Mouse (Mus musculus) erythroid progenitor cell, adult 5-6 weeks (primary cell): ENCODE measurements around the gene Uqcc1. TPM values are rescaled to one million over a fixed set of nuclear protein-coding genes. Genes with fewer than 3 reads are reported as not detected.
"Not testable (repeated sequence)": the region's sequence is repeated elsewhere in the genome, so short reads cannot be mapped to it uniquely, and the experiment has no call there.

ENCODE experiments used
- ATAC-seq: replicated peaks from 2 replicates; pipeline ENCODE4 v1.8.0; 2016; ENCODE audit warnings: moderate number of reproducible peaks, mild to moderate bottlenecking, moderate TSS enrichment, inconsistent platforms; ENCODE audit not compliant: poor library complexity, low FRiP score, severe bottlenecking
- total RNA-seq, 2 experiments: library from RNA; stranded (forward) in 1 of 2; stranded (reverse) in 1 of 2; fragments of 150-400 nt in 1 of 2; fragments of 186-747, 209-891 nt in 1 of 2; gene quantifications; 2 replicates each; pipeline versions ENCODE4 v1.2.3 to v1.2.4; 2015 to 2017; ENCODE audit warnings: low replicate concordance in 2 of 2

Uqcc1 gene
- total RNA-seq, 2 experiments from 2014 or later = 1.7 to 2.6 TPM

DNA sequence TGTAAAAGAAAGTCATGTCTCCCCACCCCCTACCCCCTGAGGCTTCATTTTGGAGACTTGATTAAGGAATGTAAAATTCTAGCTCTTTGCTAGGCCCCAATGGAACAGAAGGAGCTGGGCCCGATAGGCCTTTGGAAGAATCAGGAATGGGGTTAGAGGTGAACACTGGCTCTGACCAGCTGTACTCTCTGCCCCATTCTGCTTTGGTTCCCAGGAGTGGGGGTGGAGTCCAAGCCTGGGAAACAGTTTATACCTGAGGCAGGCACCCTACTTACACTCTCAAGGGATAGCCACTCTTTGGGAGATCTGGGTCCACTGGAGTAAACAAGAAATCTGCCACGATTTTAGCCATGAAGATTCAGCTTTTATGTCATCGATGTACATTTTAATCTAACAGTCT is 10.6 kb upstream of the Uqcc1 start, which contains the start of gene Gm15557:
Gm15557 (plus strand) TSS at position 48 of the 400 bp plus-strand sequence.
- ATAC-seq = no peak

DNA sequence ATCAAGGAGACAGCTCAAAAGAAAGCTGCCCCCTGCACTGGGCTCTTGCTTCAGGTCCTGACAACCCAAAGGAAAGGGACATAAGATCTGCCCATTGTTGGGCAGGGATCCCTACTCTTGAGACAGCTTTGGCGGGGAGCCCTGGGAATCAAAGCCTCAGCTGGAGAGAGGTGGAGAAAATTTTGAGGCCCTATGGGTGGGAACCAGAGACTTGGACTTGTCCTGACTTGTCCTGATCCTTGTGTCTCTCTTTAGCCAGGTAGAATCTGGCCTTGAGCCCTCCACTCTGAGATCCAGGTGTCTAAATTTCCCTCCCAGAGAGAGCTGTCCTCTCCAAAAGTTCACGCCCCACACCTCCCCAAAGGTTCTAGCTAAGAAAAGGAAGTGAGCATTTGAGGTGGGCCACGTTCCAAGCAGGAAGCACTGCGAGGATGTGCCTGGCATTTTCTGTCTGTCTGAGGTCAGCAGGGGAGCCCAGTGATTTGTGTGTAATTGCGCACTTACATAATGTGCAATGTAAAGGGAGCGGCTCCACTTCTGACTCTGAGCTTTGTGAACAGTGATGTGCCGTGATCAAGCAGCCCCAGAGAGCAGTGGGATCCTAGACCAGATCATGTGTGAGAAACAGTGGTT is 9.9 kb upstream of the Uqcc1 start:
- ATAC-seq = no peak

GRCm38 (mm10) chr2:155928711-155929345 is 1.3 kb downstream of the Uqcc1 start:
- ATAC-seq = no peak

DNA sequence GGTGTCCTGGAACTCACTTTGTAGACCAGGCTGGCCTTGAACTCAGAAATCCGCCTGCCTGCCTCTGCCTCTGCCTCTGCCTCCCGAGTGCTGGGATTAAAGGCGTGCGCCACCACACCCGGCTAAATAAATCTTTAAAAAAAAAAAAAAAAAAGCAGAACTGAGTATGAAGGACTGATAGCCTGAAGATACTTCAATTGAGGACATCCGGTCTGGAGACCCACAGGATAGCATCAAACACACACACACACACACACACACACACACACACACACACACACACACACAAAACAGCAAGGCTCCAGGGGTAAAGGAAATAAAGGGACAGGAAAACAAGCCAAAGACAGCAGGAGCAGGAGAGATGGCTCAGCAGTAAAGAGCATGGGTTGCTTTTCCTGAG is 4.9 kb downstream of the Uqcc1 start:
- ATAC-seq = not testable (repeated sequence)

- no peak for ATAC-seq
Measured at GRCm38 (mm10) chr2:155923143-155923542, 7.0 kb downstream of the Uqcc1 start.

DNA sequence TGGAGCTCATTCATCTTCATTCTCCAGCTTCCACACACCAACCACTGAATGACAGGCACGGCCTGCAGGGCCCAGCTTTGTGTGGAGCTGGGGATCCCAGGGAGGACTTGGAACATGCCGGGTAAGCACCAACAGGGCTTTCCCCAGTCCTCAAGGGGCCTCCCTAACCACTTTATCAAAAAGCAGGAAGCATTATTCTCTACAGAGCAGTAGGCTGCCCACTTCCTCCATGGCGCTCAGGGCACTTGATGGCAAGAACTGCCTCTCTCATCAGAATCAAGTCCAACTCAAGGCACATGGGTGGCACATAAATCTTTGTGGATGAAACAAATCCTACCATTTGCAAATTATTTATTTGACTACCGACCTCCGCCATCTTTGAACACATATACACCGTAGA is 15.4 kb downstream of the Uqcc1 start:
- ATAC-seq = no peak

- no peak for ATAC-seq
Measured at GRCm38 (mm10) chr2:155903632-155904008, 26.5 kb downstream of the Uqcc1 start.

- ATAC-seq = no peak
Measured at GRCm38 (mm10) chr2:155902989-155903631, 27.0 kb downstream of the Uqcc1 start.

GRCm38 (mm10) chr2:155895046-155895735 is 34.9 kb downstream of the Uqcc1 start:
- ATAC-seq = no peak

- ATAC-seq = no peak
Measured at GRCm38 (mm10) chr2:155894307-155895045, 35.6 kb downstream of the Uqcc1 start.

- ATAC-seq = no peak
Measured at GRCm38 (mm10) chr2:155886776-155887175, 43.3 kb downstream of the Uqcc1 start.

DNA sequence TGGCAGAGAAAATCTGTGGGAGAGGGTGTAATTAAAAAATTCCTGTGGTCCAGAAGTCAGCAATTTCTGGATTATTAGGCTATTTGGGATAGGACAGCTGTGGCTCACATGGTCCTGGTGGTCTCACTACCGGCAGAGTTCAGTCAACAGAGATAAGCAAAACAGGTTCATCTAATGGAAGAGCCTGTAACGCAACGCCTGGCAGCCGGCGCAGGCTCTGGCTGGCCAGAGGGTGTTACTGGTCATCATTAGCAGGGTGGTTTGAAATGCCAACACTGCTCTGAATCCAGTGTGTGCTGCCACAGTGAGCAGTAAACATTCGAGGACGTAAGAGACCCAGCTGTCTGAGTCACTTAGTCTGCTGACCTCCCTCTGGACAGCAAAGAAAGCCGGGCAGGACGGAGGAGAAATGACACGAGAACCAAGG is 44.8 kb downstream of the Uqcc1 start:
- no peak for ATAC-seq

- no peak for ATAC-seq
Measured at GRCm38 (mm10) chr2:155882087-155882486, 48.0 kb downstream of the Uqcc1 start.

DNA sequence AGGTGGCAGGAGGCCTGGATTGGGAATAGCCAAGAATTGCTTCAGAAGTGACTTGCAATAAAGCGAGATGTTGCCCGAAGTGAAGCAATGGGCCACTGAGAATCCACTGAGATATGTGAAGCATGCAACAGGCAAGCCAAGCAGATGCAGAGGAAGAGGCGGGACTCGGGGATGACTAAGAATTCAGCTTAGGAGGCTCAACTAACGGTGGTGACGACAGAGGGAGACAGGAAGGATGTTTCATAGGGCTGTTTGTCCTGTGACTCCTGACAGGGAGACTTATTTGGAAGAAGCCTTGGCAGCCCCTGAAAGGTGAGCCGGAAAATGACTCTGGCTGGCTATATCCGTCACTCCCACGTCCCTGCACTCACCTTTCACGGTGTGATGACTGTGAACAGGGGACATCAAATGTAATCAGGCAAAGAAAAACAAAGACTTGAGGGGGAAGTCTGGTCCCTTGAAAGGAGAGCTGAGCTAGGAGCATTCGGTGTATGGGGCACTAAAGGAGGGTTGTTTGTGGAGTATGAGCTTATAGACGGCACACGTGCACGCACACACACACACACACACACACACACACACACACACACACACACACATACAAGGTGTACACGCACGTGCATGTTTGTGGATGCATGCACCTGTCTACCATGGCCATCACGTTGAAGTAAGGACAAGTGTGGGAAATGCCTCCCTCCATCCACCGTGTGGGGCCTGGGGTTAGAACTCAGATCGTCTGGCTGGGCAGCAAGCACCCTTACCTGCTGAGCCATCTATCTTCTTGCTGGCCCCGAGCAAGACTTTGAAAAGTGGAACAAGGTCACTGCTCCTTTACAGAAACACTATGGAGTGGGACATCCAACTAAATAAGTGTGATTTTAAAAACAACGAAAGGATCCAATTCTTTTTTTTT is 50.9 kb downstream of the Uqcc1 start:
- no peak for ATAC-seq

- no peak for ATAC-seq
Measured at GRCm38 (mm10) chr2:155873636-155874035, 56.5 kb downstream of the Uqcc1 start.

DNA sequence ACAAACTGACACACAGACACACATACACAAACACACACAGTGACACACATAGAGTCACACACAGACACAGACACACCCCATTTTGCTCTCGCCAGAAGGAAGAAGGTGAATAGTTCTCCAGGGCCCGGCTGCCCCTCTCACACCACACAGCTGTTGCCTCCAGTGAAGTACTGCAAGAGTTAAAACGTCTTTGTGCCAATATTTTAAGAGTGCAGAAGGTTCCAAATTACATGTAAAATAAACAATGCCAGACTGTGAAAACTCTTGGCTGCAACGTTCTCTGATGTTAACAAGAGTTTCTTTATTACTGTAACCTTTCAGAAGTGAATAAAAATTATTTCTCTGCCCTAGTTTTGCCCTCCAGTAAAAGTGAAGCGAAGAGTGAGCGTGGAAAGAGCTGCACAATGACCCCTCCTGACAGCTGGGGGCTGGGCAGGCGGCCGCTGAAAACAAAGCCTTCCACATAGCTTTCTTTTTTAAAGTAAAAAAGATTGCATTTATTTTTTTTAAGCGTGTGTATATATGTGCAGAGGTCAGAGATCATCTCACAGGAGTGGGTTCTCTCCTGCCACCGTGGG is 57.1 kb downstream of the Uqcc1 start:
- ATAC-seq = no peak

GRCm38 (mm10) chr2:155872486-155872885 is 57.6 kb downstream of the Uqcc1 start:
- ATAC-seq = no peak

GRCm38 (mm10) chr2:155869772-155870171 is 60.3 kb downstream of the Uqcc1 start:
- no peak for ATAC-seq

GRCm38 (mm10) chr2:155868320-155868719 is 61.8 kb downstream of the Uqcc1 start:
- no peak for ATAC-seq
